Mouse (Mus musculus) monocyte, adult 5-6 weeks (primary cell): ENCODE data around the gene Nkap. TPM values are rescaled to one million over a fixed set of nuclear protein-coding genes. Genes with fewer than 3 reads are reported as not detected.
"Not testable (repeated sequence)": the region's sequence is repeated elsewhere in the genome, so short reads cannot be mapped to it uniquely, and the experiment has no call there.

ENCODE experiments used
- ATAC-seq: fragments of 153-309, 156-312 bp; replicated peaks from 2 replicates; pipeline ENCODE4 v1.8.0; 2017; ENCODE audit warnings: mild to moderate bottlenecking; ENCODE audit not compliant: low TSS enrichment, insufficient number of reproducible peaks, severe bottlenecking, poor library complexity, low FRiP score
- total RNA-seq: library from RNA; stranded (forward); fragments of 200-1000, 200-491, 200-594 nt; gene quantifications from 3 replicates; pipeline ENCODE4 v1.2.3, GENCODE M21; 2017

The Nkap gene
- 31.6 to 37.5 TPM (median 35.5 TPM) in 3 replicates for total RNA-seq

- peak; percentile 93 for ATAC-seq
Measured at GRCm38 (mm10) chrX:37126671-37127358, at the start of gene Nkap. Gene Nkap (plus strand): TSS chrX:37126795.

DNA sequence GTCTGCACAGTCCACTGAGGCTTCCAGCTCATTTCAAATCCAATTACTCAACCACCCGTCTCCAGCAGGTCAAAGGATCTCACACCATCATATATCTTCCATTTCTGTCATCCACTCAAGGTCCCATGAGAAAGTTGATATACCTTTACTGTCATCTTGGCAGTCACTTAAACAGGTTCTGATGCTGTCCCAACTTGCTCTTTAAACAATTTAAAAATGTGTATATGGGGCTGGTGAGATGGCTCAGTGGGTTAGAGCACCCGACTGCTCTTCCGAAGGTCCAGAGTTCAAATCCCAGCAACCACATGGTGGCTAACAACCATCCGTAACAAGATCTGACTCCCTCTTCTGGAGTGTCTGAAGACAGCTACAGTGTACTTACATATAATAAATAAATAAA lies 46.2 kb upstream of the Nkap start:
- ATAC-seq, result not testable (repeated sequence)

- no peak for ATAC-seq
Measured at GRCm38 (mm10) chrX:37081194-37081593, 45.4 kb upstream of the Nkap start.

- ATAC-seq, result no peak
Measured at GRCm38 (mm10) chrX:37084318-37084926, 42.2 kb upstream of the Nkap start.

- ATAC-seq, result peak; percentile 93
Measured at GRCm38 (mm10) chrX:37084927-37085660, 41.5 kb upstream of the Nkap start, which contains the start of gene Rpl39. Gene Rpl39 (minus strand): TSS chrX:37085402.

- ATAC-seq, result no peak; the same call in 1 of the 2 replicates
Measured at GRCm38 (mm10) chrX:37085665-37086064, 40.9 kb upstream of the Nkap start.

DNA sequence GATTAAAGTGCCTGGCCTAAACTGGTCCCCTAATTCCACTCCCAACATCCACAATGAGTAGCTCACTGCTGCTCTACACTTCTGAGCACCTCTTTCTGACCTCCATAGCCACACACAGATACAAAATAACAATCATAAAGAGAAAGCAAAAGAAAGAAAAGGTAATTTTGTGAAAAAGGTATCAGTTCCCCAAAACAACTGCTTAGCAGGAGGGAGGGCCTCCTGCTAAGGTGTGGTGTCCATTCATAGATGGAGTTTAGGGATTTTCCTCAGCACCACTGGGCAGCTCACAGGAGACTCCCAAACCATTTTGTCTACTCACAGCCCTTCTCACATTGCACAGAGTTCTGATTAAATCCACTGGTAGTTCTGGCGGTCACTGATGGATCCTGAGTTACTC lies 37.8 kb upstream of the Nkap start:
- no peak for ATAC-seq

DNA sequence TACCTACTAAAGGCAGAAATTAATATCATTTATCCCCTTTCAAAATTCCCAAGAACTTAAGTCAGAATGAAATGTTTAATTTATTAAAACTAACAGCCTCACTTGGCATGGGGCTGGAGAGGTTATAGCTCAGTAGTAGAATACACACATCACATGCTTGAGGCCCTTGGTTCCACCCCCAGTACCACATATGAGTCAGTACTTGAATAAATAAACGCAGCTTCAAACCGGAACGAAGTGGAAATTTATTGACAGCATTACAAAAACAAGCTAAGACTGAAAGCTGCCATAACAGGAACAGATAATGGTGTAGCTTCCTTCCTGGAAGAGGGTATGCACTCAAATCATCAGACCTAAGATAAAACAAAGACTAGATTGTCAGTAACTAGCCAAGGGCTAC lies 35.1 kb upstream of the Nkap start:
- ATAC-seq, result no peak

- ATAC-seq, result no peak
Measured at GRCm38 (mm10) chrX:37095106-37095768, 31.4 kb upstream of the Nkap start.

DNA sequence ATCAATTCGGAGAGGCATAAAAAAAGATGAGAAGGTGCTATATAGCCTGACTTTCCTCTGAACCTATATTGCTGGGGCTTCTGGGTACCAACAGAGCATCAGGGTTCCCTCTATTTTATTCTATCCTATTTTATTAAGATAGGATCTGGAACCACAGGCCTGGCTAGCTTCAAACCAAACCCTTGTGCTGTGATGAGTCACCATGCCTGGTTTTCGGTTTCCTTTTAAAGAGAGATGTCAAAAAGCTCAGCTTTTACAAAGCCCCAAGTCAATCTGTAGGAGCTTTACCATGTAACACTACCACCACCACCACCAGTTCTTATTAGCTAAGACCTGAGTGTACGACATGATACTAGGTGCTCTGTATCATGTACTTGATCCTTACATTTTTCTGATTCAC lies 27.9 kb upstream of the Nkap start:
- ATAC-seq, result no peak

DNA sequence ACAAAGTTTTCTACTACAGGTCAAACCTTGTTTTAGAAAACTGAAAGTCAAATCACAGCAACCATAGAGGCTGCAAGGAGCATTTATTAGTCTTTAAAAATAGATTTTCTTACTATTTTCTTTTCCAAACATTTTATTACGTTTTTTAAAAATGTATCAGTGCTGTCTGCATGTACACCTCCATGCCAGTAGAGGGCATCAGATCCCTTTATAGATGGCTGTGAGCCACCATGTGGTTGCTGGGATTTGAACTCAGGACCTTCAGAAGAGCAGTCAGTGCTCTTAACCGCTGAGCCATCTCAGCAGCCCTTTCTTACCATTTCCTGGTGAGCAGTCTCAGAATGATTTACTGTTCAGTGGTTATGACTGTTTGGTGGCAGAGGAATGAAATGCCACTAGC lies 22.8 kb upstream of the Nkap start:
- ATAC-seq, result no peak

- no peak for ATAC-seq
Measured at GRCm38 (mm10) chrX:37109526-37110192, 16.9 kb upstream of the Nkap start.

GRCm38 (mm10) chrX:37110193-37110880 lies 16.3 kb upstream of the Nkap start, which contains the start of gene Upf3b:
Gene Upf3b (minus strand): TSS chrX:37110322.
- peak; percentile 100 for ATAC-seq

DNA sequence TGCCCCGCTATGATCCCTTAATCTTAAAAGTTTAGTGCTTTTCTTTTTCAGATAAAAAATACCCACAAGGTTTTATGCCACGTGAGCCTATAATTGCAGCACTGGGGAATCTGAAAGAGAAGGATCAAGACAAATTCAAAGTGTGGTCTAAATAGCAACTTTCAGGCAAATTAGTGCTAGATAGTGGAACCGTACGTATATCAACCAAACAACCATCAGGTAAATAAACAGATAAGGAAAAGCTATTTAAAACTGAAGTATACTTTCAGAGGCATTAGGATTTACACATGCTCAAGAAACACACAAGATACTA lies 15.8 kb upstream of the Nkap start:
- no peak for ATAC-seq

DNA sequence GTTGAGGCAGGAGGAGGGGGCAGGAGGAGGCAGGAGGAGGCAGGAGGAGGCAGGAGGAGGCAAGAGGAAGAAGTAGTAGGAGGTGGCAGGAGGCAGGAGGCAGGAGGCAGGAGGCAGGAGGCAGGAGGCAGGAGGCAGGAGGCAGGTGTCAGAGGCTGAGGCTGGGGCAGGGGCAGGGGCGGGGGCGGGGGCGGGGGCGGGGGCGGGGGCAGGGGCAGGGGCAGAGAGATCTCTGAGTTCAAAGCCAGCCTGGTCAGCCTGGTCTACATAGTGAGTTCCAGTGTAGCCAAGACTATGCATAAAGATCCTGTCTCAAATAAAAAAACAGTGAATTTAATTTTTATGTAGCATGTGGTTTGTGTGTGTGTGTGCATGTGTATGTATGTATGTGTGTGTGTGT lies 9.5 kb upstream of the Nkap start:
- no peak for ATAC-seq

- no peak for ATAC-seq
Measured at GRCm38 (mm10) chrX:37119585-37119984, 7.0 kb upstream of the Nkap start.

- no peak for ATAC-seq
Measured at GRCm38 (mm10) chrX:37120212-37120611, 6.4 kb upstream of the Nkap start.

DNA sequence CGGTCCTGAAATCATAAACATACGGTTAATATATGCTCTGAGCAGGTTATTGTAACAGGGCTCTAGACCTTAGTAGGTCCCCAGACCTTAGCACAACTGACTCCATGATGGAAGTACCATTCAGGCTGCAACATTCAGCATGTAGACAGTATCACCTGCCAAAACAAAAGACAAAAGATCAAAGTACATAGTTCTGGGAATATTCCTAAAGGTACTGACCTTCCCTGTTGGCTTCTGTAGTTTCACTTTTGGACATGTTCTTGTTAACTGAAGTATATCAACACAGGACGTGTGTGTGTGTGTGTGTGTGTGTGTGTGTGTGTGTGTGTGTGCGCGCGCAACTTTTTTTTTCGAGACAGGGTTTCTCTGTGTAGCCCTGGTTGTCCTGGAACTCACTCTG lies 1.1 kb upstream of the Nkap start:
- ATAC-seq, result no peak
